Mouse (Mus musculus): ENCODE measurements around the gene Tmc8.
"Not testable (repeated sequence)": the region's sequence is repeated elsewhere in the genome, so short reads cannot be mapped to it uniquely, and the experiment has no call there.

Tmc8 gene

DNA sequence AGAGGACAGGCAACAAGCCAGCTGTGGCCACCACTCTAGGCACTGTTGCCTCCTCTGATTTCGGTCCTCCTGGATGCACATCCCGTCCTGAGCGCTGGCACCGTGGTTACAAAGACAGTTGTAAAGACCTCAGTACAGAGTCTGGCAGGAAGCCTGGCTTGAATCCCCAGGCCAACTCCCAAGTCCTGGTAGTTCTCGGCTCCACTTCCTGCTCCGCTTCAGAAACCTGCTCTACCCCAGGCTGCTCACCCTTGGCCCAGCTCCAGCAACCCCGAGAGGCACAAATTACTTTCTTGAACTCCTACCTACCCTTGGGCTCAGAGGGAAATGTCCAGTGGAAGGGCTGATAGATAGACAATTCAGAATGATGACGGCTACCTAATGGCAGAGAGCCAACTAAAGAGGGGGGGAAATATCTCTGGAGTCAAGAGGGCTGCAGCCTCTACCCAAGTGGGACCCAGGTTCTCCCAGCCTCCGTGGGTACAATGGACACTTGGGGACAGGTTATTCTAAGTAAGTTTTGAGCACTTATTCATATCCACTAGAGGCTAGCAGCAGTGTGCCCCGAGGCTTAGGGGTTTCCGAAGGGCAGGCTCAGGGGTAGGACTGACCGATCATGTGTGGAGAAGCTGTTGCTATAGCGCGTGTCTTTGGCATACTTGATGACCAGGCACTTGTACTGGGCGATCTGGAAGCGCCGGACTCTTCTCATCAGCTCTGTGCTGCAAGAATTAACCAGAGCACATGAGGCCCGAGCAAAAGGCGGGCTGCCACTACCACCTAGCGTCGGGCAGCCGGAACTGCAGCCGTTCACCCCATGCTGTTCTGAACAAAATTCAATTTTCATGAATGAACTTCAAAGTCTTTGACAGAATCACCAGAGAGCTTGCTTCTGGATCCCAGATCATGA is 42.4 kb downstream of the Tmc8 start:
- in situ Hi-C loops (cut with MboI) = loop anchor here (5.0 to 10.0 kb wide), 2 partner anchors 112 to 440 kb away; no protein-coding TSS in a partner anchor

DNA sequence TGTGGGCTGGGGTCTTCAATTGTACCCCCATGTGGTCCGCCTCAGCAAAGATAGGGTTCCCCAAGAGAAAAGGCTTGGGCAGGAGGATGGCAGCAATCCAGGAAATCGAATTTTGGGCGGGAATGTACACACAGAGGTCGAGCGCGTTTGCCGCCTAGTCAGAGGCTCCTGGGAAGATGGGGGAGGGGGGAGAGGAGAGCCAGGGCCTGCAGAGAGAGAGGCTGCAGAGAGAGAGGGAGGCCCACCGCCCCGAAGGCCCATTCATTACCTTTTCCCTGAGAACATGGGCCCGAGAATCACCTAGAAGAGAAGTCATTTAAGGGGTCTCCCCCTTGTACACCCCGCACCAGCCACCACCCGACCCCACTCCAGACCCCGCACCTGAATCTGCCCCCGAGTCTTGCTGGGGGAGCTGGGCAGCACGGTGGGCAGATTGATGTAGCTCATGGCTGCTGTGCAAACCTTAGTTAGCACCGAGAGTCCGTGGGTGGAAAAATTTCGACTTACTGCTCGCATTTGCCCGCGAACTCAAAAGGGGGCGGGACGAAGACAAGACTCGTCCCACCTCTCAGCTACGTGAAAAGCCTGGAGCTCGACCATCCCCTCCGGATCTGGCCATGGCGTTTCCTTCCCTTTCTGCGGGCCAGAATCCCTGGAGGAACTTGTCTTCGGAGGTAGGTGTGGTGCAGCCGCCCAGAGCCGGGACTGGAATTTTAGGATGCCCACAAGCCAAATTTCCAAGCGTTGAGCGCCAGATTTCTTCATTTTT is 43.6 kb downstream of the Tmc8 start, which contains the start of the genes Afmid and Tk1:
Afmid (plus strand) TSS at position 592 of the 769 bp plus-strand sequence.
Tk1 (minus strand) TSS at position 760 of the 769 bp plus-strand sequence.
- in situ Hi-C loops (cut with MboI) = loop anchor here (5.0 to 10.0 kb wide), 2 partner anchors 33 to 441 kb away; no protein-coding TSS in a partner anchor

DNA sequence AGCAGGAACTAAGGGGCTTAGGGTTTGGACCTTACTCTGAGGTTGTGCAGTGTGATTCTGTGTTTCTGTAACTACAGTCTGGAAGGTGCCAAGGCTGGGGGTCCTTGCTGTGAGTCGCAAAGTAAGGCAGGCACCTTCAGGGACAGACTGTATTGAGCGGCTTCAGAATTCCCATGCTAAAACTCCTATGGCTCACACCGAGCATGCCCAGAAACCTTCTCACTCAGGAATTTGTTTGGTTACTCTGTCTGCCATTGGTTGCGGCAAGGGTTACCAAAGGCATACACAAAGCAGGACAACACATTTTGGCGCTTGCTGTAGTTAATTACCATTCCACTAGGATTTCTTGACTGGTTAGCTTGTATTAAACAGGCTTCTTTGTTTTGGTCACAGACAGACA is 44.3 kb downstream of the Tmc8 start:
- in situ Hi-C loops (cut with MboI) = loop anchor here (5.0 to 10.0 kb wide), 2 partner anchors 34 to 441 kb away; no protein-coding TSS in a partner anchor

DNA sequence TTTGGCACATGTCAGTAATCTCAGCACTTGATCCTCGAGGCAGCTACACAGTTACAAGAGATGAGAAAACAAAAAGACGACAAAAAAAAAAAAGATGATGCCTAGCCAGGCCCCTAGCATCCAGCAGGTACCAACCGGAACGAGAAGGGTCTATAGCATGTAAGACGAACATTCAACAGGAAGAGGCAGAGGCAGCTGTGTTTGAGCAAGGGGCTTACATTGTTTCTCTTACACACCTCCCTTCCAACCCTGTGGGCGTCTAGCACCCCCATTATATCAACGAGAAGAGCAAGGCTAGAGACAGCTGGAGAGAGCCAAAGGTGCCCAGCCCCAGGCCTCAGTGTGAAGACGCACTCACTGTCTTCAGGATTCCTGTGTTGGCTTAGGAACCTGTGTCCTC is 45.0 kb downstream of the Tmc8 start:
- in situ Hi-C loops (cut with MboI) = loop anchor here (5.0 to 10.0 kb wide), 2 partner anchors 35 to 442 kb away; no protein-coding TSS in a partner anchor

DNA sequence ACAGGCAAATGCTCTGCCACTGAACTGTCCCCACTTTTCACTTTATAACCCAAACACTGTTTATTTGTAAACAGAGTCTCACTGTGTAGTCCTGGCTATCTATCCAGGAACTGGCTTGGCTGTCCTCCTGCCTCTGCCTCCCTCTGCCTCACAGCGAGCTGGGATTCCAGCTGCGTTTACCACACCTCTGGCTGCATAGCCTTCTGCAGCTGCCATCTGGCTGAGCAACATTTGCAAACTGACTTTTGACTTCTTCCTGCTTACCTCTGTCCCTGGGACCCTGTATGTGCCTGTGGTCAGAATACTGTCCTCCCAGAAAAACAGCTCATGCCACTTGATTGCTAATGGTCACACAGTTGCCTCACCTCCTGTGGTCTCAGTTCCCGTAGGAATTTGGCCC is 45.5 kb downstream of the Tmc8 start:
- in situ Hi-C loops (cut with MboI) = loop anchor here (5.0 to 10.0 kb wide), 2 partner anchors 35 to 443 kb away; no protein-coding TSS in a partner anchor

DNA sequence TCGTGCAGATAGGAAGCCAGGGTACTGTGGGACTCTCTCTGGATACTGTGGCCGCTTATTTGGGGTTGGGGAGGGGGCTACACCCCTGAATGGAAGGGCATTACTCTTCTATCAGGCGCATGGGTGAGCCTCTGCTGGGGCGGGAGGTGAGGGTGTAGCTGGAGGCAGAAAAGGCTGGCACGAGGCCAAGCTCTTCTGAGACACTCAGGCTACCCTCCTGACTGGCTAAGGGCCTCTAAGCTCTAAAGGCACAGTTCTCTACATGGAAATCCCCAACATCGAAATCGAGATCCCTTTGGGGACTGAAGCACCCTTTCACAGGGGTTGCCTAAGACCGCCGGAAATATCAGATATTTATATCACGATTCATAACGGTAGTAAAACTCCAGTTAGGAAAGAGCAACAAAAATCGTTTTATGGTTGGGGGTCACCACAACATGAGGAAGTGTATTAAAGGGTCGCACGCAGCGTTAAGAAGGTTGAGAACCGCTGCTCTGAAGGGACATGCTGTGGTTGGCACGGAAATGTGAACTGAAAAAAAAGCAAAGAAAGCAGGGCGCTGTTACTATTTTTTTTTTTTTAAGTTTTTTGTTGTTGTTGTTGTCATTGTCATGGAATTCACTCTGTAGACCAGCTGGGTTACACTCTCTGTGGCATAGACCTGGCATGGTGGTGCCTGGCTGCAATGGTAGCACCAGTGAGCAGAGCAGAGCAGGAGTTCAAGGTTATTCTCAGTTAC is 46.4 kb downstream of the Tmc8 start:
- in situ Hi-C loops (cut with MboI) = loop anchor here (5.0 to 10.0 kb wide), 2 partner anchors 36 to 444 kb away; no protein-coding TSS in a partner anchor

DNA sequence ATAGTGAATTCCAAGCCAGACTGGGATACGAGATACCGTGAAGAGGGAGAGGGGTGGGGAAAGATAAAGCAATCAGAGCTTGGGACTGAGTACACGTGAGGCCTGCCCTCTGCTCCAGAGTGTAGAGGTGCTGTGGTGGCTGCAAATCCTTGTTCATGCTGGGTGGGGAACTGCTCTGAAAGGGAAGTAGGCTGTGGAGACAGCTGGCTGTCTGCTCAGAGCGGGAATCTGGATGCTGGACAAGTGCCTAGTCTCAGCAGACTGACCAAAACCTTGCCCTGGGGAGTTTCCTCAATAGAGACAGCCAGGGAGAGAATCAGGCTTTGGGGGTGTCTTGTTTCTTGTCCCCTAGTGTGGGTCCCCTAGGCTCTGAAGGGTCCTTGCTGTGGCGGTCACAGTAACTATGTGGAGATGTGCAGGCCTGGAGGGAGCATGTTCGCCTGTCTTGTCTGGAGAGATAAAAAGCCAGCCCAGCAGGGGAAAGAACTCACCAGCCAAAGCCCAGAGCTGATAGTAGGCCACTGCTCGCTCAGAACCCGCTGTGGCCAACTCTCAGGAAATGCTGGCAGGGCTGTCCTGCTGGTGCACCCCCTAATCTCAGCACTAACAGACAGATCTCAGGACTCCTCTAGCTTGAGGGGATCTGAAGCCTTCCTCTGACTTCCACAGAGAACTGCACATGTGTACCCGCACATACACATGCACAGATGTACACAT is 47.2 kb downstream of the Tmc8 start:
- in situ Hi-C loops (cut with MboI) = loop anchor here (5.0 to 10.0 kb wide), 2 partner anchors 37 to 444 kb away; no protein-coding TSS in a partner anchor

DNA sequence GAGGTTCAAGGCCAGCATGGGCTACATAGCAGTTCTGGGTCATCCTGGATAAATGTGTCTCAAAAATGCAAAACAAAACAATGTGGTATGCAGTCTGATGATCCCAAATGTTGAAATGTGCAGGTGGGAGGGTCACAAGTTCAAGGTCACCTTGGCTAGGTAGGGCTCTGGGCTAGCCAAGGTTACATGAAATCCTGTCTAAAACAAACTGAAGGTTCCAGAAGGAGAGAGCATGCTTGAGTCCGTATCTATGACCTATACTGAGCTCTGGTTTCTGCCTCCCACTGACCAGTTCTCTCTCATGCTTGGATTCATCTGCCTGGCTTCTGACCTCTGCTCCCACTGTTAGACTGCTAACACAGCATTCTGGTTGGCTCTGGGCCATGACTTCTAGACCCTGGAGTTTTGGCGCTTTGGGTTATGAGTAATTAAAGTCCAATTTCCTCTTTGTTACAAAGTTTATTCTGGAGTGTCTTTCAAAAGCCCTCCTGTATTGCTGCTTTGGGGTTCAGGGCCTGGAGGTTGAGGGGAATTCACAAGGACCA is 47.9 kb downstream of the Tmc8 start:
- in situ Hi-C loops (cut with MboI) = loop anchor here (5.0 to 10.0 kb wide), 2 partner anchors 37 to 445 kb away; no protein-coding TSS in a partner anchor

DNA sequence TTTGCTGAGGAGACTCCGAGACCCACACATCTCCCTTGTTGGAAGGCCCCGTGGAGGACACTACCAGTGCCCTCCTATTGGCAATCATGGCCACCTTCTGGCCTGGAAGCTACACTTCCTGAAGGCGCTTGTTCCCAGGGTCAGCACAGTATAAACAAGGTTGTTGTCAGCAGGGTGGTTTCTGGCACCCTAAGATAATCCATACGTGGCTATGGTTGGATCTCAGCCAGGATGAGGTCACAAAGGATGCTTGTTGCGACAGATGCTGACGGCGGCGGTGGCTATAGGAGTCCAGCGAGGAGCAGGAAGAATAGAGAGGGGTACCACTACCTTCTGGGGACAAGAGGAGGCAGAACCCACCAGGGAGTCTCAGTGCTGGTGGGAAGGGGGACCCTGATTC is 48.5 kb downstream of the Tmc8 start:
- in situ Hi-C loops (cut with MboI) = no loop called here

DNA sequence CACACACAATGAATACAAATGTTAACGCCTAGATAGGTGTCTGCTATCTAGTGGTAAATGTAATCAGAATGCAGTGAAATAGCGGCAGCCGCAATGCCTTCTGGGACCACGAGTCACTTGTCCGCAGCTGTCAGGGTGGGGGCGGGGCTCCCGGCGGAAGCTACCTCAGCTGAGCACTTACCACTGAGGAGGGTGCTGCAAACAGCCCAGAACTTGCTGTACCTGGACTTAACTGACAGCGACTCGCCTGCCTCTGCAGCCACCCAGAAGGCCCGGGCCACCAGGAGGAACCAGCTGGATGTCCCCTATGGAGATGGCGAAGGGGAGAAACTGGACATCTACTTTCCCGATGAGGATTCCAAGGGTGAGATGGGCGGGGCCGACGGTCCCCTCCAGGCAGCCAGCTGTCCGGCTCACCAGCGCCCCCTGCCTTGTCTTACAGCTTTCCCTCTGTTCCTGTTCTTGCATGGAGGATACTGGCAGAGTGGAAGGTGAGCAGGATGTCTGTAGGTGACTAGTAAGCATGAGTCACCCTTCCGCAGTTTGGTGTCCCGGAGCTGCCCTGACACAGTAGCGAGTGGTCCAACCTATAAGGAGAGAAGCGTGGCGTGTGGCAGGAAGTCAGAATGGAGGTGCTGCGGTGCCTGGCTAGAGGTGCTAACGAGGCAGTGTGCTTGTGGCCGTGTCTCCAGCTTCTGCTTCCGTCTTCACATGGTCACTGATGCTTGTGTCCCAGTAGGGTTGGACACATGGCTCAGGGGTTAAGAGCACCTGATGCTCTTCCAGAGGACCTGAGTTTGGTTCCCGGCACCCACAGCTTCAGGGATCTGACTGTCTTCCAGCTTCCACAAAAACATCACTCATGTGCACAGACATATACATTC is 50.5 kb downstream of the Tmc8 start:
- in situ Hi-C loops (cut with MboI) = no loop called here

DNA sequence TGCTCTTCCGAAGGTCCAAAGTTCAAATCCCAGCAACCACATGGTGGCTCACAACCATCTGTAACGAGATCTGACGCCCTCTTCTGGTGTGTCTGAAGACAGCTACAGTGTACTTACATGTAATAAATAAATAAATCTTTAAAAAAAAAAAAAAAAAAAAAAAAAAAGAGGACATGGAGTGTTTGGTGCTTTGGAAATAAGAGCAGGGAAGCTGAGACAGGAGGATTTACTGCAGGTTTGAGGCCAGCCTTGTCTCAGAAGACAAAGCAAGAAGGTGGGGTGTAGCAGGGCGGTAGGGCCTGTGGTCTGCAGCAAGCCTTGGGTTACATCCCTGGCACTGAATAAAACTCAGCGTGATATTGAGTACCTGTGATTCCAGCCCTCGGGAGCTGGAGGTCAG is 51.6 kb downstream of the Tmc8 start:
- in situ Hi-C loops (cut with MboI) = not testable (repeated sequence)

DNA sequence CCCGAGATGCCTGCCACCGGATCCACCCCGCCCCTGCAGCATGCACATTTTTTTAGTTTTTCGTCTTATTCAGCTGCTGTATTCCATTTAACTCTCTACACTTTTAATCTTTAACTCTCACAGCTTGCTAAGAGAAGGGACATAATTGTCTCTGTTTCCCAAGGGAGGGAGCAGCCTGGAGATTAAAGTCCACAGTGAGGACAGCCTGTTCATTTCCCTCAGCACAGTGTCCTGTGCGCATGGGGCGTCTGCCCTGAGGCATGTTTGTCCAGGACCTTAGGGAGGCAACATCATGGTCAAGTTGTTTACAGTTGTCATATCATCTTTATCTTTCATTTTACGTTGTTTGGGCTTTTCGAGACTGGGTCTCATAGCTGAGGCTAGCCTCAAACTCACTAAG is 52.2 kb downstream of the Tmc8 start:
- in situ Hi-C loops (cut with MboI) = no loop called here

DNA sequence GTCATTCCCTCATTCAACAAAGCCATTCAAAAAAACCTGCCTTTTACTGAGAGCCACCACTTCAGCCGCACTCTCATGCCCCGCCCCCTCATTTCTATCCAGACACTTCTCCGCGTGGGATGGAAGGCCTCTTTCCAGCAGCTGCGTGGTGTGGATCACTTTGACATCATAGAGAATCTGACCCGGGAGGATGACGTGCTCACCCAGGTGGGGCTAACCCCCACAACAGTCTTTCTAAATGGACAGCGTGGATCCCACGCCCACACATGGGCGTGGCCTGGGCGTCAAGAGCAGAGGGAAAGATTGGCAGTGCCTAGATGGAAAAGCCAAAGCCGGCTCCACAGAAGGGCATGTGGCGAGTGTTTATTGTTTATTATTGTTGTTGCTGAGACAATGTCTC is 54.4 kb downstream of the Tmc8 start:
- in situ Hi-C loops (cut with MboI) = no loop called here

DNA sequence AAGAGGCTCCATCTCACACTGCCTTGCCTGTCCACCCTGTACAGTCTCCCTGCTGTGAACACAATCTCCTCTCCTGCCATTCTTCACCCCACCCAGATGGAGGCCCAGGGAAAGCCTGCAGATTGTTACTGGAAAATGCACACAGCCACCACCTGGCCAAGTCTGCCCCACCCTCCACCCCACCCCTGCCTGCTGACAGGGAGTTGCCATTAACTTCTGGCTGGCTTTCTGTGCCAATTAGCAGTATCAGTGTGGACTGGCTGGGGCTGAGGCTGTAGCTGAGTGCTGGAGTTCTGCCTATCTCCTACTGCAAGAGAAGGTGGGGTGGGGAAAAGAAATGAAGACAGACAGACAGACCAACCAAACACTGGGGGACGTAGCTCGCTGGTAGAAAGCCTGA is 56.7 kb downstream of the Tmc8 start:
- in situ Hi-C loops (cut with MboI) = no loop called here

DNA sequence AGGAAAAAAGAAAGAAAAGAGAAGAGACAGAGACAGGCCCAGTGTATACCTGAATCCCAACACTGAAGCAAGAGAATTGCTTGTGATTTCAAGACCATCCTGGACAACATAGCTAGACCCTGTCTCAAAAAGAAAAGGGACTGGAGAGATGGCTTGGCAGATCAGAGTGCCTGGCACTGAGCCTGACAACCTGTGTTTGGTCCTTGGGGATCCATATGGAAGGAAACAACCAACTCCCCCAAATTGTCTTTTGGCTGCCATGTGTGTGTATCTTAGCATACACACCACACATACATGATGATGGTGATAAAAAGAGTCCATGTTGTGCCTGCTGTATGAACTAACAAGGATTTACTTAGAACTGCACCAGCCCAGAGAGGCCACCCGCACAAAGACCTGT is 57.1 kb downstream of the Tmc8 start:
- in situ Hi-C loops (cut with MboI) = no loop called here

DNA sequence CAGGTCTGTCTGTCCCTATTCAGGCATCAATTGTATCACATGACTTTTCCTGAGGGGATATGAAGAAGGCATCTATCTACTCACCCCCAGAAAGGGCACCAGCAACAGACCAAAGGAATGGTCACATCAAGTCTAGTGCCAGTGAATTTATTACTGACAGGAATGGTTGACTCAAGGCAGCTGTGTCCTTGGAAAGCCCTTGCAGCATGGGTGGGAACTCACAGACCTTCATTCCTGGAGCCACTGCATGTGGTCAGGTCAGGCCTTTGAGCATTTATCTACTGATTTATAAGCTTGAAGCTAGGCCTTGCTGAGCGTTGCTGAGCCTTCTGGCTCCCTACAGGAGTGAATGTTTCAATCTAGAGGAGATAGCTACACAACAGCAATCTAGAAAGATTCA is 59.0 kb downstream of the Tmc8 start:
- in situ Hi-C loops (cut with MboI) = no loop called here

Measured in mature B cell (primary cell).